Mouse (Mus musculus) liver, embryonic 15.5 days (tissue): ENCODE measurements at regions not wholly inside any gene's neighbourhood (a gene's known extent, or its start where the extent isn't known, plus 50 kb on each side); places are given as distances from the start of the nearest gene placed in this dataset.

Experiments used
- ATAC-seq: fragments of 200-750 bp; cut with Nextera tagmentation; 2 replicates; pipeline ENCODE4 v1.8.0; 2017; ENCODE audit warnings: moderate number of reproducible peaks, mild to moderate bottlenecking, moderate library complexity; ENCODE audit not compliant: insufficient read depth
- H3K27ac ChIP-seq: fragments of 300-500 bp; sonication (generic); replicated peaks from 2 replicates; pipeline ENCODE4 v1.5.1; 2015; ENCODE audit warnings: mild to moderate bottlenecking, inconsistent platforms
- H3K27me3 ChIP-seq: fragments of 300-500 bp; sonication (generic); 2 replicates; pipeline ENCODE4 v1.6.1; 2015; ENCODE audit warnings: mild to moderate bottlenecking, inconsistent platforms
- H3K36me3 ChIP-seq: fragments of 300-500 bp; sonication (generic); replicated peaks from 2 replicates; pipeline ENCODE4 v1.6.1; 2015; ENCODE audit warnings: moderate library complexity, mild to moderate bottlenecking, inconsistent platforms
- H3K4me1 ChIP-seq: fragments of 300-500 bp; sonication (generic); replicated peaks from 2 replicates; pipeline ENCODE4 v1.6.1; 2015; ENCODE audit warnings: inconsistent platforms
- H3K4me2 ChIP-seq: fragments of 300-500 bp; sonication (generic); 2 replicates; pipeline ENCODE4 v1.6.1; 2015; ENCODE audit warnings: moderate library complexity, mild to moderate bottlenecking, inconsistent platforms
- H3K4me3 ChIP-seq: fragments of 300-500 bp; sonication (generic); replicated peaks from 2 replicates; pipeline ENCODE4 v1.5.1; 2015; ENCODE audit warnings: mild to moderate bottlenecking, inconsistent platforms
- H3K9ac ChIP-seq: fragments of 300-500 bp; sonication (generic); 2 replicates; pipeline ENCODE4 v1.6.1; 2015; ENCODE audit warnings: moderate library complexity, mild to moderate bottlenecking, inconsistent platforms
- H3K9me3 ChIP-seq: fragments of 300-500 bp; sonication (generic); replicated peaks from 2 replicates; pipeline ENCODE4 v1.6.1; 2016; ENCODE audit warnings: inconsistent platforms
- WGBS: fragments of 180-500 bp; shearing (Covaris S2); methylation state at CpG from one replicate; pipeline ENCODE4 v1.1.7; 2015; ENCODE audit warnings: mixed read lengths; ENCODE audit not compliant: insufficient replicate concordance; 5-methylcytosine and 5-hydroxymethylcytosine counted together

- no peak for ATAC-seq
- no peak overlapping the region for H3K4me3 ChIP-seq
- H3K4me2 ChIP-seq, result no peak overlapping the region
- no peaks in the 10 kb centered on the region for H3K27me3 ChIP-seq
- no peaks in the 10 kb centered on the region for H3K9me3 ChIP-seq
- no peaks in the 10 kb centered on the region for H3K36me3 ChIP-seq
- no peak overlapping the region for H3K27ac ChIP-seq
- H3K4me1 ChIP-seq, result no peaks in the 10 kb centered on the region
- no peak overlapping the region for H3K9ac ChIP-seq
- WGBS, result 64% methylated on average over 11 of the region's 11 CpGs
Observed at GRCm38 (mm10) chr13:114604037-114604694, 145.4 kb upstream of the Fst start.

GRCm38 (mm10) chr13:114613909-114614308, 155.2 kb upstream of the Fst start:
- Histone ChIP-seq H3K27me3 (no peaks in the 10 kb centered on the region), H3K36me3 (no peaks in the 10 kb centered on the region), H3K4me1 (no peaks in the 10 kb centered on the region), H3K27ac (no peak overlapping the region), H3K9ac (no peak overlapping the region), H3K9me3 (no peaks in the 10 kb centered on the region), H3K4me3 (no peak overlapping the region), H3K4me2 (no peak overlapping the region)
- no peak for ATAC-seq
- 74% methylated on average over 1 of the region's 1 CpGs for WGBS

GRCm38 (mm10) chr13:114619416-114619815, 160.7 kb upstream of the Fst start:
- Histone ChIP-seq H3K4me3 (no peak overlapping the region), H3K9ac (no peak overlapping the region), H3K4me2 (no peak overlapping the region), H3K9me3 (no peaks in the 10 kb centered on the region), H3K4me1 (no peaks in the 10 kb centered on the region), H3K27me3 (no peaks in the 10 kb centered on the region), H3K36me3 (no peaks in the 10 kb centered on the region), H3K27ac (no peak overlapping the region)
- 71% methylated on average over 4 of the region's 4 CpGs for WGBS
- ATAC-seq, result no peak

- Histone ChIP-seq H3K27ac (no peak overlapping the region), H3K9me3 (no peaks in the 10 kb centered on the region), H3K27me3 (no peaks in the 10 kb centered on the region), H3K36me3 (no peaks in the 10 kb centered on the region), H3K4me1 (no peaks in the 10 kb centered on the region), H3K4me3 (no peak overlapping the region), H3K4me2 (no peak overlapping the region), H3K9ac (no peak overlapping the region)
- no peak for ATAC-seq
- 56% methylated on average over 4 of the region's 4 CpGs for WGBS
Observed at GRCm38 (mm10) chr13:114636731-114637130, 178.0 kb upstream of the Fst start.

- 61% methylated on average over 2 of the region's 2 CpGs for WGBS
- H3K9me3 ChIP-seq, result no peaks in the 10 kb centered on the region
- no peak overlapping the region for H3K4me3 ChIP-seq
- H3K27ac ChIP-seq, result no peak overlapping the region
- no peak overlapping the region for H3K4me2 ChIP-seq
- H3K9ac ChIP-seq, result no peak overlapping the region
- no peaks in the 10 kb centered on the region for H3K27me3 ChIP-seq
- H3K4me1 ChIP-seq, result no peaks in the 10 kb centered on the region
- ATAC-seq, result no peak
- no peaks in the 10 kb centered on the region for H3K36me3 ChIP-seq
Observed at GRCm38 (mm10) chr13:114639531-114639930, 178.5 kb upstream of the Mocs2 start.

GRCm38 (mm10) chr13:114641688-114642390, 176.2 kb upstream of the Mocs2 start:
- ATAC-seq, result no peak
- H3K27me3 ChIP-seq, result no peaks in the 10 kb centered on the region
- 62% methylated on average over 9 of the region's 9 CpGs for WGBS
- no peaks in the 10 kb centered on the region for H3K9me3 ChIP-seq
- H3K9ac ChIP-seq, result no peak overlapping the region
- H3K4me2 ChIP-seq, result no peak overlapping the region
- no peak overlapping the region for H3K27ac ChIP-seq
- no peak overlapping the region for H3K4me3 ChIP-seq
- no peaks in the 10 kb centered on the region for H3K4me1 ChIP-seq
- H3K36me3 ChIP-seq, result no peaks in the 10 kb centered on the region

- Histone ChIP-seq H3K4me3 (no peak overlapping the region), H3K36me3 (no peaks in the 10 kb centered on the region), H3K9ac (no peak overlapping the region), H3K27me3 (no peaks in the 10 kb centered on the region), H3K27ac (no peak overlapping the region), H3K9me3 (no peaks in the 10 kb centered on the region), H3K4me2 (no peak overlapping the region), H3K4me1 (no peaks in the 10 kb centered on the region)
- ATAC-seq, result no peak
- WGBS, result 66% methylated on average over 3 of the region's 3 CpGs
Observed at GRCm38 (mm10) chr13:114642901-114643491, 175.0 kb upstream of the Mocs2 start.

GRCm38 (mm10) chr13:114643521-114643920, 174.5 kb upstream of the Mocs2 start:
- no peaks in the 10 kb centered on the region for H3K4me1 ChIP-seq
- no peak overlapping the region for H3K9ac ChIP-seq
- H3K9me3 ChIP-seq, result no peaks in the 10 kb centered on the region
- no peak overlapping the region for H3K4me3 ChIP-seq
- no peak for ATAC-seq
- 64% methylated on average over 11 of the region's 11 CpGs for WGBS
- H3K27ac ChIP-seq, result no peak overlapping the region
- no peaks in the 10 kb centered on the region for H3K36me3 ChIP-seq
- no peaks in the 10 kb centered on the region for H3K27me3 ChIP-seq
- H3K4me2 ChIP-seq, result no peak overlapping the region

GRCm38 (mm10) chr13:114654267-114654666, 163.8 kb upstream of the Mocs2 start:
- Histone ChIP-seq H3K4me2 (no peak overlapping the region), H3K9ac (no peak overlapping the region), H3K9me3 (no peaks in the 10 kb centered on the region), H3K4me1 (no peaks in the 10 kb centered on the region), H3K36me3 (no peaks in the 10 kb centered on the region), H3K27me3 (no peaks in the 10 kb centered on the region), H3K4me3 (no peak overlapping the region), H3K27ac (no peak overlapping the region)
- 57% methylated on average over 7 of the region's 7 CpGs for WGBS
- ATAC-seq, result no peak

GRCm38 (mm10) chr13:114654953-114655586, 163.0 kb upstream of the Mocs2 start:
- H3K4me3 ChIP-seq, result no peak overlapping the region
- H3K27me3 ChIP-seq, result no peaks in the 10 kb centered on the region
- no peak overlapping the region for H3K27ac ChIP-seq
- H3K9me3 ChIP-seq, result no peaks in the 10 kb centered on the region
- WGBS, result 65% methylated on average over 4 of the region's 4 CpGs
- H3K4me2 ChIP-seq, result no peak overlapping the region
- H3K36me3 ChIP-seq, result no peaks in the 10 kb centered on the region
- H3K9ac ChIP-seq, result no peak overlapping the region
- no peaks in the 10 kb centered on the region for H3K4me1 ChIP-seq
- no peak for ATAC-seq

- ATAC-seq, result peak; percentile 40; the same call in 1 of the 2 replicates
Observed at GRCm38 (mm10) chr13:114672411-114672810, 145.6 kb upstream of the Mocs2 start.

More at GRCm38 (mm10) chr13:114672411-114672810, 145.6 kb upstream of the Mocs2 start:
- H3K4me2 ChIP-seq, result no peak overlapping the region
- H3K36me3 ChIP-seq, result no peaks in the 10 kb centered on the region
- H3K27me3 ChIP-seq, result no peaks in the 10 kb centered on the region
- H3K4me1 ChIP-seq, result no peaks in the 10 kb centered on the region
- no peak overlapping the region for H3K27ac ChIP-seq
- H3K9ac ChIP-seq, result no peak overlapping the region
- H3K4me3 ChIP-seq, result no peak overlapping the region
- no peaks in the 10 kb centered on the region for H3K9me3 ChIP-seq
